Mouse (Mus musculus) cortical plate, adult 2 months (tissue): Measurements from ENCODE around the gene Map3k12.

Experiments used
- CTCF ChIP-seq: fragments of 200-500 bp; IDR thresholded peaks from 2 replicates; pipeline ENCODE4 v1.5.1; 2011; ENCODE audit warnings: mild to moderate bottlenecking, control low read depth, low read length; ENCODE audit not compliant: insufficient read depth; ENCODE audit errors: extremely low read depth
- POLR2A ChIP-seq: fragments of 200-500 bp; IDR thresholded peaks from 2 replicates; pipeline ENCODE4 v1.6.1; 2011; ENCODE audit warnings: mild to moderate bottlenecking, low read length, control low read depth; ENCODE audit not compliant: insufficient read depth; ENCODE audit errors: extremely low read depth

GRCm38 (mm10) chr15:102533926-102534325 is 17.1 kb upstream of the Map3k12 start:
- TF ChIP-seq POLR2A (no peak), CTCF (no peak)
